Mouse (Mus musculus): ENCODE results near the gene Kdf1. TPM values are rescaled to one million over a fixed set of nuclear protein-coding genes. Genes with fewer than 3 reads are reported as not detected.

The Kdf1 gene
- total RNA-seq (2021), result 1 to 10 TPM; 2.1 to 3.1 TPM
- long read RNA-seq, experiment 1, partial matches to known transcripts, result 0 of 1 reads
- long read RNA-seq, experiment 1, other reads (novel, unspliced or antisense), result 0 of 1 reads
- long read RNA-seq, experiment 2, partial matches to known transcripts, result 0 of 1 reads
- long read RNA-seq, experiment 2, other reads (novel, unspliced or antisense), result 1 of 1 reads

DNA sequence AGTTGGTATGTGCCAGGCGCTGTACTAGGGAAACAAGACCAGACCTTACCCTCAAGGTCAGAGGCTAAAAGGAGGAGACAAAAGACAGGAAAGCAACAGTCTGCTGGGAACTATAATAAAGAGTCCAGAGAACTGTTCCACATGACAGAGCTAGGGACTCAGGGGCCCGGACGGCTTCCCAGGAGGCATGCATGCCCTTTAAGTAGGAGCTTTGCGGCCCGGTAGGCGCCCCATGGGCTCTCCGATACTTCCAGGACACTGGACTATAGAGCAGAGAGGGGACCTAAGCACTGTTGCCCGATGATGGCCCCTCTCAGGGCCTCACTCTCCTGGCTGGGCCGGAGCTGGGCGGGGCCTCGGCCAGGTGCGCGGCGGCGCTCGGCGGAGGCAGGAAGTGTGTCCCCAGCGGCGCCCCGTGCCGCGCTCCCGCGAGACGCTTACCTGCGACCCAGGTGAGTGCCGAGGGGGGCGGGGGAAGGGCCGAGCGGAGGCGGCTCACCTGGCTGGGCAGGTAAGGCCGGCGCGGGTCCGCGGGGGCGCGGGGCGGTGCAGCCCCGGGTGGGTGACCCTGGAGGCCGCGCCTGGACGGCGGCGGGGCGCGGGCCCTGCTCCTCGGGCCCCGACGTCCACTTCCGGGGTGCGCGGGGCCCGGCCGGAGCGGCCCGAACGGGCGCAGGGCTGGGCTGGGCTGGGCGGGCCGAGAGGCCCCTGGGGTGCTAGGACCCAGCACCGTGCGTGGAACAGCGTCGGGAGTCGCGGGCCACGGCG, at the start of gene Kdf1:
TSS of gene Kdf1 (plus strand) at position 363 of the 768 bp plus-strand sequence.
- DNase-seq, result peak; percentile 21

DNA sequence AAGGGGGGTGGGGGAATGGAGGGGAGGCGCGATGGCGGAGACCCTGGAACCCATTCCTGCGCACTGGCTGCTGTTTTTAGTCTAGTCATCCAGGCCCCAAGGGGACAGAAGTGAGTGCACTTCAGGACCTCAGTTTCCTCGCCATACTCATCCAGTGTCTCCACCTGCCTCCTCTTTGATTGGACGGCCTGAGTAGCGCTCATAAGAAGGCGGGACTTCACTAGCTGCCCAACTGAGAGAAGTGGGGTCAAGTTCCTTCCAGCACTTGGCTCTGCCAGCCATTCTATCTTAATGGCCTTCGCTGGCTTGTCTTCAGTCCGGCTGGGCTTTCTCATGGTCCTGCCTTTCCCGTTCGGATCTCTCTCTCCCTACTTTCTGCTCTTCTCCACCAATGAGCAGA, 49.6 kb upstream of the Kdf1 start:
- no peak for DNase-seq

- DNase-seq, result no peak
Observed at GRCm38 (mm10) chr4:133471135-133471821, 47.5 kb upstream of the Kdf1 start.

DNA sequence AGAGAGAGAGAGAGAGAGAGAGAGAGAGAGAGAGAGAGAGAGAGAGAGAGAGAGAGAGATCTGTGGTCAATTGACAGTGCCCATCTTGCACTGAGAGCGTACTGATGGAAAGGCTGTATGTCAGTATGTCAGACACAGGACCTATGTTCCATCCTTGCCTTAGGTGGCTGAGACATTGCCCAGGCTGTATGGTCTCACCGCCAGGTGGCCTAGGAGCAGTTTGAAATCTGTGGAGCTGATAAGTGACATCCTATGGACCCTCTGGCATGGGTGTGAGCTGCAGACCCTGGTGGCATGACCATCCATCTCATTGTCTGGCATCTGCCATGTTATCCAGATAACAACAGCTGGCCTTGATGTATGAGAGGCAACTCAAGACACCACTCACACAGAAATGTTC, 44.9 kb upstream of the Kdf1 start:
- DNase-seq, result no peak

DNA sequence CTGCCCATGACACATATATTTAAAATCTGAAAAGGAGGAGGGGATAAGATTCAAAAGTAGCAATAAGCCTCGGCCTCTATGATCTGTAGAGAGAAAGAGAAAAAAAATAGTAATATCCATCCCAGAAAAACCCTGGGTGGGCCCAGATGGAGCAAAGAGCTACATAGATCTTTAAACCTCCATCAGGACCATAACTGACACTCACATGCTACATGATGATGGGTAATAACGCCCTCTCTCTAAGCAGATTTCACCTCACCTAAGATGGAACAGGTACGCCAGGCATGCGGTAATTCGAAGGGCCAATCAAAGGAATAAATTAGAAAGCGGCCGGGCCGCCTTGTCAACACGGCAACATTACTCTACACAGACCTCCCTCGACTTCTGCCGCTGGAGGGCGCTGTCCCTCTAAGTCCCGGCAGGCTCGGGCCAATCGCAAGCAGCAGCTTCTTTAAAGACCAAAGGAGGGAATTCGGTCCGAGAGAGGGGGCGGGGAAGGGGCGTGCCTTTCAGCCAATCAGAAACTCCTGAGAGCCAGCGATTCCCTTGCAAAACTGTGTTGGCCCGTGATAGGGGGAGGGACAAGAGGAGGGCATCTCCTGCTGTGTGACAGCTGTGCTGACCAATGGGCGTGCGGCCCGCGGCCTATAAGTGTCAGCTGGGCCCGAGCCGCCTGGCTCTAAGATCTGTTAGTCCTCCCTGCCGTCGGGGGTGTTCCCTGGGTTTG, 39.1 kb upstream of the Kdf1 start, which contains the start of gene Tent5b:
TSS of gene Tent5b (plus strand) at position 675 of the 727 bp plus-strand sequence.
- peak; percentile 99 for DNase-seq

DNA sequence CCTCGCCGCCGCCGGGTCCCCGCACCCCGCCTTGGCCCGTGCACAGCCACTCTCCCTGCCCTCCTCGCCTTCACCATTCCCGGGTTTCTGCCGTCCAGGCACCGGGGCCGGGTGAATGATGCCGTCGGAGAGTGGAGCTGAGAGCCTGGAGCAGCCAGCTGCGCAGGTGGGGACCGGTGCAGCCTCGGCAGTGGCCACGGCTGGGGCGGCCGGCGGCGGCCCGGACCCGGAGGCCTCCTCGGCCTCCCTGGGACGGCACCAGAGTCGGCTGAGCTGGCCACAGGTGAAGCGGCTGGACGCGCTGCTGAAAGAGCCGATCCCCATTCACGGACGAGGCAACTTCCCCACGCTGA, 38.6 kb upstream of the Kdf1 start:
- DNase-seq, result no peak

- DNase-seq, result no peak
Observed at GRCm38 (mm10) chr4:133480754-133481153, 38.0 kb upstream of the Kdf1 start.

DNA sequence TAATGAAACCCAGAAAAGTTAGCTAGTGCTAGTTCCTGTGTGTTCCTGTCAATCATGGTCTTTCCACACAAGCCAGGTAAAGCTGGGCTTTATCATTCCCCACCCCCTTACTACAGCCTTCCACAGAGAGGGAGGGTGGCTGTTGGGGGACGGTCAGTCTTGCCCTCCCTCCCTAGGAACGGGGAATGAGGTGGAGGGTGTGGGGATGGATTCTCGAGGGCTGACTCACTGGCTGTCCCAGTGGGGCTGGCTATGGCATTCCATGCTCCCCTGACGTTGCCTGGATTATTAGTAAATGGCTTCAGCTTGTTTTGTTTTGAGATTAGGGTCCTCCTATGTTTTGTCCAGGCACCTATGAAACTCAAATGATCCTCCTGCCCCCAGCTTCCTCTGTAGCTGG, 37.3 kb upstream of the Kdf1 start:
- no peak for DNase-seq

DNA sequence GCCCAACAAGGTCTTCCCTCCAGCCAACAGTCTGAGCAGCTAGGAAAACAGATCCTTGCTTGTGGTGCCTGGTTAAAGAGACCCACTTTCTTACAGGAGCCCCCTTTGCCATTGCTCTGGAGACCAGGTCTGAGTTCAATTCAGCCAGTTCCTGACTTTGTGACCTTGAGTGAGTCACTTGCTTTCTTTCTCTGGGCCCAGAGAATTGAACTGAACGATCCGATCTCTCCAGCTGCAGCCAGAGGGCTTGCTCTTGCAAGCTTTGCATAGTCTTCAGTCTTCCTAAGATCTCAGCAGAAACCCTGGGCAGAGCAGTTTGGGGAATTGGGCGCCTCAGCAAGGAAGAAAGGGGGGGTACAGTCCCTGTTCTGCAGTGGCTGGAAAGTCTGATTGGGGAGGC, 36.3 kb upstream of the Kdf1 start:
- no peak for DNase-seq

- DNase-seq, result peak; percentile 39
Observed at GRCm38 (mm10) chr4:133484266-133485025, 34.3 kb upstream of the Kdf1 start.

DNA sequence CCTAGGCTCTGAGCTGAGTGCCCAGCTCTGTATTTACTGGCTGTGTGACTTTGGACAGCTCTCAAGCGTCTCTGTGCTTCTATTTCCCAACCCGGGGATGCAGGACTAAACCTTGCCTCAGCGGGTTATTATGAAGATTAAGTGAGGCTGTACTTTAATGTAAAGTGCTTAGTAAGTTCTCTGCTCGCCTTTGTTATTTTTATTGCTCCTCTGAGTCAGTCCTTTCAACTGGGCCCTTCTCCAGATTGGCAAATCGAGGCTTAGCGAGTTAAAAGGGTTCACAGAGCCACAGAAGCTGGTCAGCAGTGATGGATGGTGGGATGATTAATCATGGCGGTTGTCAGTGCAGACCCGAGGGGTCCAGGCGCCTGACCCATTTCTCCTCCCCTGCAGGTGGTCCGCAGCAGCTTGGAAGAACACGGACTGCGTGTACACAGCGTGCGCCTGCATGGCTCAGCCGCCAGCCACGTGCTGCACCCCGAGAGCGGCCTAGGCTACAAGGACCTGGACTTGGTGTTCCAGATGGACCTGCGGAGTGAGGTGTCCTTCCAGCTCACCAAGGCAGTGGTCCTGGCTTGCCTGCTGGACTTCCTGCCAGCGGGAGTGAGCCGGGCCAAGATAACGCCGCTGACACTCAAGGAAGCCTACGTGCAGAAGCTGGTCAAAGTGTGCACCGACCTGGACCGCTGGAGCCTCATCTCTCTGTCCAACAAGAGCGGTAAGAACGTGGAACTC, 32.9 kb upstream of the Kdf1 start:
- DNase-seq, result no peak

GRCm38 (mm10) chr4:133486673-133487357, 31.9 kb upstream of the Kdf1 start:
- DNase-seq, result no peak

- no peak for DNase-seq
Observed at GRCm38 (mm10) chr4:133488619-133489392, 30.0 kb upstream of the Kdf1 start.

- DNase-seq, result no peak
Observed at GRCm38 (mm10) chr4:133489489-133490245, 29.1 kb upstream of the Kdf1 start.

GRCm38 (mm10) chr4:133491800-133492199, 27.0 kb upstream of the Kdf1 start:
- DNase-seq, result peak; percentile 47

GRCm38 (mm10) chr4:133493895-133494294, 24.9 kb upstream of the Kdf1 start:
- peak; percentile 27 for DNase-seq

DNA sequence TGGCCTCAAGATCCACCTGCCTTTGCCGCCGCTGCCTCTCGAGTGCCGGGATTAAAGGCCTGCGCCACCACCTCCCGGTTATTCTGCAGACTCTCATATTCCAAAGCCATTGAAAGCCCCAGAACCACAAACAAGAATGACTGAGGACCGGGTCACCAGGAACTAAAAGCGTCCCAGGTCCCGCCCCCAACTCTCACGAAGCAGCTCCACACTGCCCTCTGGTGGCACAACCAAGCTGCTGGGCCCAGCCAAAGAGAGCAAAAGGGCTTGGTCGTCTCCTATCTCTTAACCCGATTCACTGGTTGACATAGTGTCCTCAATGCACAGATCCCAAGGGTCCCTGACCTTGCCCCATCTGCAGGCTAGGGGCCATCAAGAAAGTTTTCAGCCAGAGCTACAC, 24.3 kb upstream of the Kdf1 start:
- DNase-seq, result peak; percentile 95

- no peak for DNase-seq
Observed at GRCm38 (mm10) chr4:133494867-133495266, 23.9 kb upstream of the Kdf1 start.

GRCm38 (mm10) chr4:133495711-133496110, 23.1 kb upstream of the Kdf1 start:
- DNase-seq, result peak; percentile 56
